Mouse (Mus musculus): ENCODE measurements around the gene Cldn5.

Gene Cldn5

GRCm38 (mm10) chr16:18773936-18774335 lies 2.7 kb upstream of the Cldn5 start:
- DNase-seq (ENCODE audit: low read depth, low spot score): no peak
- no peaks in the 10 kb centered on the region for H3K27me3 ChIP-seq (ENCODE audit: control insufficient read depth, insufficient read depth, low read length, poor library complexity, severe bottlenecking)
- H3K36me3 ChIP-seq (ENCODE audit: control insufficient read depth, insufficient read depth, low read length, poor library complexity, severe bottlenecking): no peaks in the 10 kb centered on the region

- Histone ChIP-seq H3K27me3 (ENCODE audit: control insufficient read depth, insufficient read depth, low read length, poor library complexity, severe bottlenecking) (no peaks in the 10 kb centered on the region), H3K36me3 (ENCODE audit: control insufficient read depth, insufficient read depth, low read length, poor library complexity, severe bottlenecking) (no peaks in the 10 kb centered on the region)
- DNase-seq (ENCODE audit: low read depth, low spot score): no peak
Observed at GRCm38 (mm10) chr16:18775621-18776555, 759 bp upstream of the Cldn5 start.

GRCm38 (mm10) chr16:18777101-18778080 lies 744 bp downstream of the Cldn5 start:
- H3K36me3 ChIP-seq (ENCODE audit: control insufficient read depth, insufficient read depth, low read length, poor library complexity, severe bottlenecking): no peaks in the 10 kb centered on the region
- no peak for DNase-seq (ENCODE audit: low read depth, low spot score)
- H3K27me3 ChIP-seq (ENCODE audit: control insufficient read depth, insufficient read depth, low read length, poor library complexity, severe bottlenecking): no peaks in the 10 kb centered on the region

GRCm38 (mm10) chr16:18778461-18778860 lies 1.8 kb downstream of the Cldn5 start:
- no peaks in the 10 kb centered on the region for H3K36me3 ChIP-seq (ENCODE audit: control insufficient read depth, insufficient read depth, low read length, poor library complexity, severe bottlenecking)
- no peaks in the 10 kb centered on the region for H3K27me3 ChIP-seq (ENCODE audit: control insufficient read depth, insufficient read depth, low read length, poor library complexity, severe bottlenecking)
- DNase-seq (ENCODE audit: low read depth, low spot score): no peak

GRCm38 (mm10) chr16:18781810-18782209 lies 5.2 kb downstream of the Cldn5 start:
- Histone ChIP-seq H3K27me3 (ENCODE audit: control insufficient read depth, insufficient read depth, low read length, poor library complexity, severe bottlenecking) (no peaks in the 10 kb centered on the region), H3K36me3 (ENCODE audit: control insufficient read depth, insufficient read depth, low read length, poor library complexity, severe bottlenecking) (no peaks in the 10 kb centered on the region)
- DNase-seq (ENCODE audit: low read depth, low spot score): no peak

- no peak for DNase-seq (ENCODE audit: low read depth, low spot score)
- Histone ChIP-seq H3K36me3 (ENCODE audit: control insufficient read depth, insufficient read depth, low read length, poor library complexity, severe bottlenecking) (no peaks in the 10 kb centered on the region), H3K27me3 (ENCODE audit: control insufficient read depth, insufficient read depth, low read length, poor library complexity, severe bottlenecking) (no peaks in the 10 kb centered on the region)
Observed at GRCm38 (mm10) chr16:18785025-18785424, 8.4 kb downstream of the Cldn5 start.

GRCm38 (mm10) chr16:18785485-18785884 lies 8.8 kb downstream of the Cldn5 start:
- no peak for DNase-seq (ENCODE audit: low read depth, low spot score)
- H3K36me3 ChIP-seq (ENCODE audit: control insufficient read depth, insufficient read depth, low read length, poor library complexity, severe bottlenecking): no peaks in the 10 kb centered on the region
- no peaks in the 10 kb centered on the region for H3K27me3 ChIP-seq (ENCODE audit: control insufficient read depth, insufficient read depth, low read length, poor library complexity, severe bottlenecking)

- no peak for DNase-seq (ENCODE audit: low read depth, low spot score)
- Histone ChIP-seq H3K36me3 (ENCODE audit: control insufficient read depth, insufficient read depth, low read length, poor library complexity, severe bottlenecking) (no peaks in the 10 kb centered on the region), H3K27me3 (ENCODE audit: control insufficient read depth, insufficient read depth, low read length, poor library complexity, severe bottlenecking) (no peaks in the 10 kb centered on the region)
Observed at GRCm38 (mm10) chr16:18786652-18787051, 10.0 kb downstream of the Cldn5 start.

GRCm38 (mm10) chr16:18788627-18789406 lies 12.2 kb downstream of the Cldn5 start:
- no peaks in the 10 kb centered on the region for H3K36me3 ChIP-seq (ENCODE audit: control insufficient read depth, insufficient read depth, low read length, poor library complexity, severe bottlenecking)
- no peaks in the 10 kb centered on the region for H3K27me3 ChIP-seq (ENCODE audit: control insufficient read depth, insufficient read depth, low read length, poor library complexity, severe bottlenecking)
- no peak for DNase-seq (ENCODE audit: low read depth, low spot score)

- no peaks in the 10 kb centered on the region for H3K36me3 ChIP-seq (ENCODE audit: control insufficient read depth, insufficient read depth, low read length, poor library complexity, severe bottlenecking)
- no peaks in the 10 kb centered on the region for H3K27me3 ChIP-seq (ENCODE audit: control insufficient read depth, insufficient read depth, low read length, poor library complexity, severe bottlenecking)
- no peak for DNase-seq (ENCODE audit: low read depth, low spot score)
Observed at GRCm38 (mm10) chr16:18795223-18795899, 18.7 kb downstream of the Cldn5 start.

GRCm38 (mm10) chr16:18796645-18797044 lies 20.0 kb downstream of the Cldn5 start:
- Histone ChIP-seq H3K27me3 (ENCODE audit: control insufficient read depth, insufficient read depth, low read length, poor library complexity, severe bottlenecking) (no peaks in the 10 kb centered on the region), H3K36me3 (ENCODE audit: control insufficient read depth, insufficient read depth, low read length, poor library complexity, severe bottlenecking) (no peaks in the 10 kb centered on the region)
- no peak for DNase-seq (ENCODE audit: low read depth, low spot score)

- H3K36me3 ChIP-seq (ENCODE audit: control insufficient read depth, insufficient read depth, low read length, poor library complexity, severe bottlenecking): no peaks in the 10 kb centered on the region
- DNase-seq (ENCODE audit: low read depth, low spot score): no peak
- no peaks in the 10 kb centered on the region for H3K27me3 ChIP-seq (ENCODE audit: control insufficient read depth, insufficient read depth, low read length, poor library complexity, severe bottlenecking)
Observed at GRCm38 (mm10) chr16:18798151-18798550, 21.5 kb downstream of the Cldn5 start.

GRCm38 (mm10) chr16:18798841-18799240 lies 22.2 kb downstream of the Cldn5 start:
- H3K36me3 ChIP-seq (ENCODE audit: control insufficient read depth, insufficient read depth, low read length, poor library complexity, severe bottlenecking): no peaks in the 10 kb centered on the region
- H3K27me3 ChIP-seq (ENCODE audit: control insufficient read depth, insufficient read depth, low read length, poor library complexity, severe bottlenecking): no peaks in the 10 kb centered on the region
- DNase-seq (ENCODE audit: low read depth, low spot score): no peak

- H3K36me3 ChIP-seq (ENCODE audit: control insufficient read depth, insufficient read depth, low read length, poor library complexity, severe bottlenecking): 0 out of 2 replicates have a peak, but pooled peaks cover 2% of the 10 kb centered on the region
- no peak for DNase-seq (ENCODE audit: low read depth, low spot score)
- no peaks in the 10 kb centered on the region for H3K27me3 ChIP-seq (ENCODE audit: control insufficient read depth, insufficient read depth, low read length, poor library complexity, severe bottlenecking)
Observed at GRCm38 (mm10) chr16:18805746-18806145, 29.1 kb downstream of the Cldn5 start.

All from splenic B cell, adult 2 months (primary cell).